Mouse (Mus musculus) heart, embryonic 10.5 days (tissue): ENCODE data around the gene Egflam. TPM values are rescaled to one million over a fixed set of nuclear protein-coding genes. Genes with fewer than 3 reads are reported as not detected.

Experiments
- DNase-seq: peaks from one replicate; pipeline ENCODE4 v3.0.0-alpha.2; 2017; ENCODE audit warnings: low spot score
- H3K27ac ChIP-seq: fragments of 300-500 bp; sonication (generic); 2 replicates; pipeline ENCODE4 v1.5.1; 2016; ENCODE audit warnings: mild to moderate bottlenecking
- H3K27me3 ChIP-seq: fragments of 300-500 bp; sonication (generic); 2 replicates; pipeline ENCODE4 v1.6.1; 2016; ENCODE audit warnings: mild to moderate bottlenecking; ENCODE audit not compliant: poor library complexity, insufficient read depth, severe bottlenecking
- H3K36me3 ChIP-seq: fragments of 300-500 bp; sonication (generic); 2 replicates; pipeline ENCODE4 v1.6.1; 2016; ENCODE audit warnings: mild to moderate bottlenecking, moderate library complexity
- H3K4me1 ChIP-seq: fragments of 300-500 bp; sonication (generic); 2 replicates; pipeline ENCODE4 v1.6.1; 2016; ENCODE audit warnings: mild to moderate bottlenecking
- H3K4me3 ChIP-seq: fragments of 300-500 bp; sonication (generic); 2 replicates; pipeline ENCODE4 v1.5.1; 2016; ENCODE audit warnings: mild to moderate bottlenecking, moderate library complexity
- H3K9me3 ChIP-seq: fragments of 300-500 bp; sonication (generic); 2 replicates; pipeline ENCODE4 v1.6.1; 2016; ENCODE audit warnings: mild to moderate bottlenecking, moderate library complexity
- WGBS: fragments of 180-500 bp; shearing (Covaris S2); methylation state at CpG from one replicate; pipeline ENCODE4 v1.1.7; 2016; 5-methylcytosine and 5-hydroxymethylcytosine counted together
- polyA plus RNA-seq: library from polyadenylated mRNA; unstranded; fragments of >200 nt; fragmentation: Nextera tagmentation; extraction: Ambion mirVana; gene quantifications from 2 replicates; pipeline ENCODE4 v1.2.1, GENCODE M21; 2016

Gene Egflam
- polyA plus RNA-seq, 1 experiment from 2014 or later, result 7.0 TPM

DNA sequence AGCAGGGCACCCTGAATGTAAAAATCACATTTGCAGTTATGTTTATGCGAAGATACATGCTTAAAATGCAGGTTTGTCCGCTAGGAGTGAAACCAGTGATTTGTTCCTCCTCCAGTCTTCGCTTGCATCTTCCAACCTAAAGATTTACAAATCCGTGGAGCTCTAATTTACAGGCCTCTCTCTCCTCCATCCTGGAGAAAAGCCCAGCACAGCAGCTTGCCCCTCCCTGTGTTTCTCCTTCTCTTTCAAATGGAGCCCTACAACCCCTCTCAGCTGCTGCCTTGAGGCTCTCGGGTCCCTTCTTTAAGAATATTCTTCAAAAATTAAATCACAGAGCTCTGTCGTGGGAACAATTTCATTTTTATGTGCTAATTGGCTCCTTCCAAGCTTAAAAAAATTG lies 116.6 kb downstream of the Egflam start:
- Histone ChIP-seq H3K27me3 (no peaks in the 10 kb centered on the region), H3K4me1 (no peaks in the 10 kb centered on the region), H3K9me3 (no peaks in the 10 kb centered on the region), H3K36me3 (no peaks in the 10 kb centered on the region), H3K4me3 (no peak overlapping the region), H3K27ac (no peak overlapping the region)
- DNase-seq, result no peak
- 70% methylated on average over 6 of the region's 6 CpGs for WGBS

DNA sequence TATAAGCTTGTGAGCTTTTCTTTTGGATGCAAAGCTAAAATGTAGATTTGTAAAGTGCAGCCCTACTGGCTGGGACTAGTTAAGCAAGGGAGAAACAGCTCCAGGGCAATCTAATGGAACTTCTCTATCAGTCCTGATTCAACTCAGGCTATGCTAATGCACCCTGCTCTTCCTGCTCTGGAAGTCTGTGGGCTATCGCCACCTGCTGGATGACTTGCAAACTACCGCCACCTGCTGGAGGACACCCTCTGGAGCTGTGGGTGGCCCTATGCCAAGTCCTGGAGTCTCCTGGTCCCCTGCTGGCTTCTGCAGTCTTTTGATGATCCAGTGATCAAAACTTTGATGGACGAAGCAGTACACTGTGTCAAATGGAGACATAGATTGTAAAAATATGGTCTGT lies 134.4 kb downstream of the Egflam start:
- no peak overlapping the region for H3K27ac ChIP-seq
- no peaks in the 10 kb centered on the region for H3K36me3 ChIP-seq
- no peak overlapping the region for H3K4me3 ChIP-seq
- 15% methylated on average over 3 of the region's 3 CpGs for WGBS
- no peaks in the 10 kb centered on the region for H3K9me3 ChIP-seq
- no peaks in the 10 kb centered on the region for H3K4me1 ChIP-seq
- H3K27me3 ChIP-seq, result no peaks in the 10 kb centered on the region
- peak; percentile 86 for DNase-seq

DNA sequence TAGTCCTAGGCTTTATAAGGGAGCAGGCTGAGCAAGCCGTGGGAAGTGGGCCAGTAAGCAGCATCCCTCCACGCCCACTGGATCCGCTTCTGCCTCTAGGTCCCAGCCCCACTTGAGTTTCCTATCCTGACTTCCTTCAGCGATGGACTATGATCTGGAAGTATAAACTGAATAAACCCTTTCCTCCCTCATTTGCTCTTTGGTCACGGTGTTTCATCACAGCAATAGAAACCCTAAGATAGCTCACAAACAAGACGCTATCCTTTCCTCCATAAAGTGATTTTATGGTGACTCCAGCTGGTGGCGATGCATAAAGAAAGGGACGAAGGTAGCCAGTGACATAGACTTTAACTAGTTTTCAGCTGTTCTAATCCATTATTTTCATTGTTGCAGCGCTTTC lies 134.9 kb downstream of the Egflam start:
- Histone ChIP-seq H3K36me3 (no peaks in the 10 kb centered on the region), H3K9me3 (no peaks in the 10 kb centered on the region), H3K27me3 (no peaks in the 10 kb centered on the region), H3K27ac (no peak overlapping the region), H3K4me3 (no peak overlapping the region), H3K4me1 (no peaks in the 10 kb centered on the region)
- WGBS, result 88% methylated on average over 9 of the region's 9 CpGs
- DNase-seq, result peak; percentile 5

DNA sequence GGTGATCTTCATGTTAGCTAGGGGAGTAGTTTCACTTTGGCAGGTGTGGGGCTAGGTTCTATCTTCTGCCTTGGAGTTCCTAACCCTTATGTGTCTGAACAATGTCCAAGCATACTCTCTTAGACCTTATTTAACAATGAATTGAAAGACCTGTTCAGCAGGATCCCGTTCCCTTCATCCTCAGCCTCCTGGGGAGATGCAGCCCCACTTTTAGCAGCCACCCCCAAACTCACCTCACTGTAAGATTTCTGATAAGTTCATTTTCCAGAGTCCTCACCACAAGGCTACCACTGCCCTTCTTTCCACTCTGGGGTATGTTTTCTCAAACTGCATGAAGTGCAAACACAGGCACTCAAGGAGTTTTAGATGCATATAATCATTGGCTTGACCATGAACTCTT lies 136.8 kb downstream of the Egflam start:
- no peaks in the 10 kb centered on the region for H3K36me3 ChIP-seq
- no peak overlapping the region for H3K4me3 ChIP-seq
- H3K4me1 ChIP-seq, result no peaks in the 10 kb centered on the region
- WGBS, result 82% methylated on average over 1 of the region's 1 CpGs
- H3K27ac ChIP-seq, result no peak overlapping the region
- DNase-seq, result peak; percentile 64
- H3K9me3 ChIP-seq, result no peaks in the 10 kb centered on the region
- no peaks in the 10 kb centered on the region for H3K27me3 ChIP-seq

DNA sequence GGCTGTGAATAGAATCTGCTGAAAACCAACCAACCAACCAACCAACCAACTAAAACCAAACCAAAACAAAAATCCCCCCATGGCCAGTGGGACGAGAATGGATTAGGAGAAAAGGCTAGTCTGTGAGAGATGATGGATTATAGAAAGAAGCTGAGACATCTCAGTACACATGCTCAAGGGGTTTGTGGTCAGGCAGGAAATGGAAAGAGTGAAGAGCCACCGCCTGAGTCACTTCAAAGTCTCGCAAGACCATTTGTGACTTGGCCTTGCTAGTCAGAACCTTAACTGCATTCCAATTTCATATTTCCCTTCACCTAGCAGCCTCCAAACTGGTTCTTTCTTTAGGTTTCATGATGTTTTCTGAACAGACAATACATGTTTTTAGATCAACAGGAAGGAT lies 141.6 kb downstream of the Egflam start:
- H3K9me3 ChIP-seq, result no peaks in the 10 kb centered on the region
- peaks cover 3% of the 10 kb centered on the region; the same call in 1 of the 2 replicates for H3K36me3 ChIP-seq
- no peak overlapping the region for H3K4me3 ChIP-seq
- no peak overlapping the region for H3K27ac ChIP-seq
- H3K27me3 ChIP-seq, result no peaks in the 10 kb centered on the region
- no peak for DNase-seq
- peaks cover 4% of the 10 kb centered on the region; the same call in 1 of the 2 replicates for H3K4me1 ChIP-seq
- WGBS, result 83% methylated on average over 3 of the region's 3 CpGs

DNA sequence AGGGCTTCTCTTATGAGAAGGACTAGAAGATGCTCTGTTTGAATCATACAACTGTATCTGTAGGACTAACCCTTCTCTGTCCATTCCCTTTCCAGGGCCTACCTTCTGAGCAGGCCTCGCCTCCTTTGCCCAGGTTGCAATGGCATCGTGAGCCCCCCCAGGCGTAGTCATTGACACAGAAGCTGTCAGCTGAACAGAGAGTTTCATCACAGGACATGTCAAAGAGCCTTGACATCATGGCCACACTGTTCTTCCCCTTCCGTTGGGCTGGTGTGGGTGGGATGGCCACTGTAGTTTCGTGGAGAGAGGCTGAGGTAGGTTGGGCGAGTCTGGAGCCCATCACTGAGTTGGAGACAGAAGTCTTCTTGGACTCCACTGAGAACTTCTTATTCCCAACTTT lies 144.9 kb downstream of the Egflam start:
- DNase-seq, result peak; percentile 61
- 91% methylated on average over 6 of the region's 6 CpGs for WGBS
- H3K36me3 ChIP-seq, result peaks cover 12% of the 10 kb centered on the region; the same call in 1 of the 2 replicates

DNA sequence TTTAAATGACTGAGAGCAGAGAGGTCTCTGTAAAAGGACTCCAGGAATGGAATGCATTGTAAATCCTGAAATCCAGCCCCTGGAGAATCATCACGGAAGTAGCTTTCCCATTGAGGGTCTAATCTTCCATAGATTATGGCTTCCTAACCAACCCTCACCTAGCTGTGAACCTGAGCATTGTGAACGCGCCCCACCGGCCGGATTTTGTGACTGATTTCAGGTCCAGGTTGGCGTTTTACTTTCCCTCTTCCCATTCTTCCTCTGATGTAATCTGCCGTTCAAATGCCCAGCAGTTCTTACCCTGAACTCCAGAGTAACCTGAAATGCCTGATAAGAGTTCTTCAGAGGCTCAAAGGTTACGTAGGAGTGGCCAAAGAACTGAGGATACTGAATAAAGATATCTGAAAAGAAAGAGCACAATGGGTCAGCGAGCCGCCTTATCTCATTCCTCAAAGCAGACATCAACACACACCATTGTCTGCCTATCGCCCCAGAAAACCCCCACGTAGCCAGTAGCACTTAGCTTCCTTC lies 146.0 kb downstream of the Egflam start:
- 42% methylated on average over 12 of the region's 12 CpGs for WGBS
- Histone ChIP-seq H3K9me3 (peaks cover 3% of the 10 kb centered on the region; the same call in 1 of the 2 replicates), H3K36me3 (peaks cover 12% of the 10 kb centered on the region; the same call in 1 of the 2 replicates), H3K4me3 (no peak overlapping the region), H3K27ac (no peak overlapping the region), H3K4me1 (peaks cover 4% of the 10 kb centered on the region; the same call in 1 of the 2 replicates), H3K27me3 (no peaks in the 10 kb centered on the region)
- peak; percentile 69 for DNase-seq

More for the DNA sequence above, 144.9 kb downstream of the Egflam start:
- no peaks in the 10 kb centered on the region for H3K27me3 ChIP-seq
- no peak overlapping the region for H3K27ac ChIP-seq
- no peak overlapping the region for H3K4me3 ChIP-seq
- peaks cover 3% of the 10 kb centered on the region; the same call in 1 of the 2 replicates for H3K9me3 ChIP-seq
- peaks cover 4% of the 10 kb centered on the region; the same call in 1 of the 2 replicates for H3K4me1 ChIP-seq

DNA sequence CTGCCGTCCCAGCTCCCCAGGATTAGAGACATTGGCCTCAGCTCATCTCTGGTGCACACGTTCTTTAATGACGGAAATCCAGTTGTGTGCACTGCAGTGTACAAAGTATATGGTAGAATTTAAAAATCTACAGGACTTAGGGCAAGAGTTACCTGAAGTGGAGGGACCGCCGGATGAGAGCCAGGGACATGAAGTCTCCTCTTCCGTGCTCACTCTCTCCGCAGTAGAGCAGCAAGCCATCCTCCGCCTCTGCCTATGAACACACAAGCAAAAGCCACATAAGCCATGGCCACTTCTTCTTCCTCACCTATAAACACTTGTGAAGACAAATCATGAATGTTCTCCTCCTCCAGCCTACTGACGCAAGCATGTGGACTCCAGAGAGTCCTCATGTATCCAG lies 147.2 kb downstream of the Egflam start:
- 93% methylated on average over 9 of the region's 9 CpGs for WGBS
- H3K9me3 ChIP-seq, result peaks cover 3% of the 10 kb centered on the region; the same call in 1 of the 2 replicates
- no peak overlapping the region for H3K4me3 ChIP-seq
- DNase-seq, result peak; percentile 6
- peaks cover 12% of the 10 kb centered on the region; the same call in 1 of the 2 replicates for H3K36me3 ChIP-seq
- H3K4me1 ChIP-seq, result peaks cover 4% of the 10 kb centered on the region; the same call in 1 of the 2 replicates
- H3K27ac ChIP-seq, result no peak overlapping the region
- no peaks in the 10 kb centered on the region for H3K27me3 ChIP-seq

DNA sequence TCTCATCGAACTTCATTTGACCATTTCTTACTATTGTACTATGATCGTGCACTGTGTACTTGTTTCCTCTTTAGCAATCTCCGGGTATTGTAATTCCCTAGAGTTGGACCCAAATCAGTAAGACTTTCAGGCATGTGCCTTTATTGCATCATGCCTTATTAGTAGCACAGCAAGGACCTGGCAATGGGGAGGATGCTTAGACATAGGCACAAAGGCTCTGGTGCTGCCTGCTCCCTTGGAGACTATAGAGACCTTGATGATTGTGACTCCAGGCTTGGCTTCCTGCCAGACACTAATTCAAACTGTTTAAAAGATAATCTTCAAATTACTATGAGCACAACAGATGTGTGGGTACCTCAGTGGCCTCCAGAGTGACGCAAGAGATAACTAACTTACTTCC lies 149.0 kb downstream of the Egflam start:
- H3K27ac ChIP-seq, result no peak overlapping the region
- WGBS, result 87% methylated on average over 4 of the region's 4 CpGs
- H3K36me3 ChIP-seq, result peaks cover 12% of the 10 kb centered on the region; the same call in 1 of the 2 replicates
- peaks cover 4% of the 10 kb centered on the region; the same call in 1 of the 2 replicates for H3K4me1 ChIP-seq
- no peak overlapping the region for H3K4me3 ChIP-seq
- H3K9me3 ChIP-seq, result peaks cover 3% of the 10 kb centered on the region; the same call in 1 of the 2 replicates
- no peak for DNase-seq
- H3K27me3 ChIP-seq, result no peaks in the 10 kb centered on the region

DNA sequence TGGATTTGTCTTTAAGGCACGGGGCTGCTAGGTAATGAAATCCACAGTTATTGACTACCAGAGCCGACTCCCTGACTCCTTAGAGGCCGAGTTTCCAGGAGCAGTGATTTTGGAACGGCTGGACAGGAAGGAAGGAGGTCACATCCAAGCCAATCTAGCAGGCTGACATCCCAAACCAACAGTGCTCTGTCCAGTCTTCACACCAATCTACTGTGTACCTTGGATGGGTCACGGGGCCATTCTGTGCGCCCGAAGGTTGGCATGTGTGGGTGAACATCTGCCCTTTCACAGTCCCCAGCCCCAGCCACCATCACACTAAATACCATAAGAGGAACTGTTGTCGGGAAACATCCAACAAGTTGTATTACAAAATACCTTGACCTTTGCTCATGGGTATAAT lies 150.9 kb downstream of the Egflam start:
- Histone ChIP-seq H3K36me3 (peaks cover 9% of the 10 kb centered on the region; the same call in 1 of the 2 replicates), H3K27ac (no peak overlapping the region), H3K4me1 (peaks cover 2% of the 10 kb centered on the region; the same call in 1 of the 2 replicates), H3K4me3 (no peak overlapping the region), H3K27me3 (no peaks in the 10 kb centered on the region), H3K9me3 (peaks cover 3% of the 10 kb centered on the region; the same call in 1 of the 2 replicates)
- DNase-seq, result no peak
- 86% methylated on average over 8 of the region's 8 CpGs for WGBS

DNA sequence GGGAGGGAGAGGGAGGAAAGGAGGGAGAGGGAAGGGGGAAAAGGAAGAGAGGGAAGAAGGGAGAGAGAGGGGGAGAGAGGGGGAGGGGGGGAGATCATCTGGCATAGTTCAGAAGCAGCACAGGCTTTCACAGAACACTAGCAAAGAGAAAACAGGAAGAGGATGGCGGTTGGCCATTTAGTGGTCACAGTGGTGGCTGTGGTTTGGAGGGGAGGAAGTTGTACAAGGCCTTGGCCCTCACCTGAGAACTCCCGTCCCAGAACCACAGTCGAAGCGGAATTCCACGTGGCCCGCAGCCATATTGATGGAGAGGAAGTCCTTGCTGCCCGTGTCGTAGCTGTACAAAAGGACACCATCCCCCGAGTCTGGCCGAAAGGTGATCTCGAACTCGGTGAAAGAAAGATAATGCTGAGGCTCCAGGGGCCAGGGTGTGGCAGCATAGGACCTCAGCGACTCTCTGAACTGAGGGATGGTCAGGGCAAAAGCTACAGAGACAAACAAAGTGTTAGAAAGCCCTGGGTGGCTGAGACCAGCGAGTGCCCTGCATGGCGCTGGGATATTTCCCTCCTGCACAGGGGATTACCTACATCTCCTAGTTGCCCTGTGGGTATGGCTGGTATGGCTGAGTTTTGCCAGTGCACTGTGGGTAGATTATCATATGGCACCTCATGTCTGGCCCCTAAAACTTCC lies 155.9 kb downstream of the Egflam start:
- Histone ChIP-seq H3K9me3 (no peaks in the 10 kb centered on the region), H3K27me3 (no peaks in the 10 kb centered on the region), H3K36me3 (no peaks in the 10 kb centered on the region), H3K4me3 (no peak overlapping the region), H3K4me1 (no peaks in the 10 kb centered on the region), H3K27ac (no peak overlapping the region)
- WGBS, result 78% methylated on average over 15 of the region's 15 CpGs
- DNase-seq, result no peak

DNA sequence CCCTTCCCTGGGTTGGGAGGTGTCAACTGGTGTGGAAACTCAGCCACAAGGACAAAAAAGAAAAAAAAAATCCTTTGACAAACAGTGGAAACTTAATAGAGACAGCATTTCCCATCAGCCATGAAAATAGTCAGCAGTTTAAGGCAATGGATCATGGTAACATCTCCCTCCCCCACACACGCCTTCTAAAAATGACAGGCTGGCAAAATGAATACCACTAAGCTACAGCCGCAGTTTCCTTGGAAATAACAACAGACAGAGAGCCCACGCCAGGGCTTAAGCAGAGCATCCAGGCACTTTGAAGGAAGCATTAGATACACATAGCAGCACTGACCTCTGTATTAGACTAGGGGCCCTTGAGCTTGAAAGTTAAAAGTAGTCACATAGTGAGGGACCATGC lies 157.2 kb downstream of the Egflam start:
- H3K27me3 ChIP-seq, result no peaks in the 10 kb centered on the region
- DNase-seq, result no peak
- H3K27ac ChIP-seq, result no peak overlapping the region
- 72% methylated on average over 3 of the region's 3 CpGs for WGBS
- H3K36me3 ChIP-seq, result no peaks in the 10 kb centered on the region
- H3K9me3 ChIP-seq, result no peaks in the 10 kb centered on the region
- H3K4me3 ChIP-seq, result no peak overlapping the region
- H3K4me1 ChIP-seq, result no peaks in the 10 kb centered on the region

DNA sequence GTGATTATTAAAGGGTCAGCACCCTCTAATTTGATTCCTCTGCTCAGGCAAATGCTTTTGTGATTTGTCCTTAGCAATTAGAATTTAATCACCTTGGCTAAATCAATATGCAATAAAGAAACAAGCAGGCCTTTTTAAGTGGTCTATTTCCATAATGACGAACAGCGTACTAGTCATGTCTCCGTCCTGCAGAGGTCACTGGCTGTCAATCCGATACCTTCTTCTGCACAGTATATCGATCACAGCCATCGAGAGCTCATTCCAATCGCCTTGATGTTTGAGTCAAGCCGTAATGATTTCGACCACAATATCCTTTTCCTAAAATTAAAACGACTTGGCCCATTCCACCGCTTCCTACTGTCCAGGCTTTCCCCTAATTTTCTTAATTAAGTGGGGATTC lies 158.3 kb downstream of the Egflam start:
- WGBS, result 91% methylated on average over 11 of the region's 11 CpGs
- H3K27me3 ChIP-seq, result no peaks in the 10 kb centered on the region
- H3K9me3 ChIP-seq, result no peaks in the 10 kb centered on the region
- H3K4me3 ChIP-seq, result no peak overlapping the region
- H3K27ac ChIP-seq, result no peak overlapping the region
- no peaks in the 10 kb centered on the region for H3K36me3 ChIP-seq
- DNase-seq, result no peak
- H3K4me1 ChIP-seq, result no peaks in the 10 kb centered on the region
